Mouse (Mus musculus): Measurements from ENCODE around the gene Adgrg1. TPM values are rescaled to one million over a fixed set of nuclear protein-coding genes. Genes with fewer than 3 reads are reported as not detected.

Gene Adgrg1
- polyA plus RNA-seq, 1 experiment from 2014 or later, result 45.2 TPM

GRCm38 (mm10) chr8:94987553-94987952, 13.0 kb downstream of the Adgrg1 start:
- Histone ChIP-seq H3K4me3 (replicated peaks) (peak overlapping the region; percentile 70), H3K27me3 (no peaks in the 10 kb centered on the region), H3K36me3 (replicated peaks) (peaks cover 32% of the 10 kb centered on the region), H3K4me1 (replicated peaks) (peaks cover 98% of the 10 kb centered on the region), H3K9me3 (replicated peaks) (no peaks in the 10 kb centered on the region), H3K27ac (replicated peaks) (peak overlapping the region; percentile 94), H3K4me2 (peak overlapping the region; percentile 92), H3K9ac (peak overlapping the region; percentile 70)
- ATAC-seq (ENCODE audit: insufficient read depth), result no peak
- 14% methylated on average over 7 of the region's 7 CpGs for WGBS (ENCODE audit: insufficient replicate concordance)

GRCm38 (mm10) chr8:94988619-94989018, 14.1 kb downstream of the Adgrg1 start:
- WGBS (ENCODE audit: insufficient replicate concordance), result 35% methylated on average over 6 of the region's 6 CpGs
- Histone ChIP-seq H3K4me2 (peak overlapping the region; percentile 92), H3K4me1 (replicated peaks) (peaks cover 98% of the 10 kb centered on the region), H3K27ac (replicated peaks) (peak overlapping the region; percentile 64; the same call in 1 of the 2 replicates), H3K27me3 (no peaks in the 10 kb centered on the region), H3K9me3 (replicated peaks) (no peaks in the 10 kb centered on the region), H3K9ac (0 out of 2 replicates have a peak overlapping the region, but pooled peaks have one; percentile 9), H3K4me3 (replicated peaks) (no peak overlapping the region), H3K36me3 (replicated peaks) (peaks cover 42% of the 10 kb centered on the region)
- ATAC-seq (ENCODE audit: insufficient read depth), result no peak

- Histone ChIP-seq H3K9ac (no peak overlapping the region), H3K27ac (replicated peaks) (no peak overlapping the region), H3K27me3 (no peaks in the 10 kb centered on the region), H3K4me2 (0 out of 2 replicates have a peak overlapping the region, but pooled peaks have one; percentile 92), H3K4me1 (replicated peaks) (peaks cover 98% of the 10 kb centered on the region), H3K4me3 (replicated peaks) (no peak overlapping the region), H3K36me3 (replicated peaks) (peaks cover 52% of the 10 kb centered on the region), H3K9me3 (replicated peaks) (no peaks in the 10 kb centered on the region)
- no peak for ATAC-seq (ENCODE audit: insufficient read depth)
- 79% methylated on average over 4 of the region's 4 CpGs for WGBS (ENCODE audit: insufficient replicate concordance)
These were observed 15.2 kb downstream of the Adgrg1 start for GRCm38 (mm10) chr8:94989711-94990110.

DNA sequence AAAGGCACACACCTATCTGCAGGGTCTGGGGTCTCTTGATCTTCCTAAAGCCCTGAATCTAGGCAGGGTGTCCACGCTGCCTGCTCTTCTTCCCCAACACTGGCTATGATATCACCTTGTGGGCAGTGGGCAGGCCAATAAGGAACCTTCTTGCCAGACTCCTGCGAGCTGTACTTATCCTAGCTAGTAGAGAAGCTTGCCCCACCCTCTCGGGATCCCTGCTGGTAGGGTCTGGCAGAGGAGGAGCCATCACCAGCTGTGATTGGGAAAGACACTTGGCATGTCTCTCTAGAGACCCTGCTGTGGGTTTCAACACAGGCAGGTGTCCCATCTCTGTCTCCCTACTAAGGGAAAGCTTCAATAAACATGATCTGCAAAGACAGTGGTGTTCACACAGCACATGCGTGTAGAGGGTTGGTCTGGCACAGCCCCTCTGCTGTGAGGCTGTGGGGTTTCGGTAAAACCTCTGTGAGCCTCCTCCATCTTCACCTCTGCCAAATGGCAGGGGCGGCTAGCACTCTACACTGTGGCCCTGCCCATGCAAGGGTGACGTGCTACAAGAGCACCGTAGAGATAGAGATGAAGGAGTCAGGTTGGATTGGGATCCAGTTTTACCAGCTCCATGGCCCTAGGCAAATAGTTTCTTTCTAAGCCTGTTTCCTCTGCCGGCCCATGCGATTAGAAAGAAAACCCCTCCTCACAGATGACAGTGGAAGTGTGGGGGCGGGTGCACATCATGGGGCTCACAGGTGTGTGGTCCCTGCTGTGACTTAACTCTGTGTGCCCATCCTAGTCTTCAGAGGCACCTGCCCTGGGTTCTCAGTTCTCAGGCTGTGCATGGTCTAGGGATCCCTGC, 16.3 kb downstream of the Adgrg1 start:
- peak overlapping the region; percentile 58 for H3K27ac ChIP-seq (replicated peaks)
- H3K4me2 ChIP-seq, result peak overlapping the region; percentile 19; the same call in 1 of the 2 replicates
- no peaks in the 10 kb centered on the region for H3K9me3 ChIP-seq (replicated peaks)
- H3K9ac ChIP-seq, result peak overlapping the region; percentile 3; the same call in 1 of the 2 replicates
- H3K36me3 ChIP-seq (replicated peaks), result peaks cover 62% of the 10 kb centered on the region
- H3K4me1 ChIP-seq (replicated peaks), result peaks cover 100% of the 10 kb centered on the region
- no peak for ATAC-seq (ENCODE audit: insufficient read depth)
- no peaks in the 10 kb centered on the region for H3K27me3 ChIP-seq
- 41% methylated on average over 11 of the region's 11 CpGs for WGBS (ENCODE audit: insufficient replicate concordance)
- no peak overlapping the region for H3K4me3 ChIP-seq (replicated peaks)

DNA sequence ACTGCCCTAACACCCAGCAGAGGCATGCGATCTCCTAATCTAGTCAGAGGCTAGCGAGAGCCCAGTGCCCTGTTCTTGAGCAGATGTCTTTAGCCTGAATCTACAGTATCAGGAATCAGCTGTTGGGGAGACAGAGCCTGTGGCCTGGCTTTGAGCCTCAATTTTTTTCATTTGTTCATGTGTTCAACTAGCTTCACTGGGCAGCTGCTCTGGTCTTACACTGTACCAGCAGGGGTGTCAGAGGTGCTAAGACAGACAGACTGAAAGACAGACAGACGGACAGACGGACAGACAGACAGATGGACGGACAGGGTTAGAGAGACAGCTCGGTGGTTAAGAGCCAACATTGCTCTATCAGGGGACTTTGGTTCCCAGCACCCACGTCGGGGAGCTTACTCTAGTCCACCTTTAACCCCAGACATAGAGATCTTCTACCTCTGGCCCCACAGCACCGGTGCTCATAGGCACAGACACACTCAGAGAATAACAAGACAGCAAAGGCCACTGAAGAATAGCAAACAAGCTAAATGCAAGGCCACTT, 17.0 kb downstream of the Adgrg1 start:
- peaks cover 69% of the 10 kb centered on the region for H3K36me3 ChIP-seq (replicated peaks)
- no peak overlapping the region for H3K4me3 ChIP-seq (replicated peaks)
- H3K27ac ChIP-seq (replicated peaks), result peak overlapping the region; percentile 58
- ATAC-seq (ENCODE audit: insufficient read depth), result 0 out of 2 replicates have a peak, but pooled peaks have one; percentile 30
- H3K27me3 ChIP-seq, result no peaks in the 10 kb centered on the region
- H3K4me2 ChIP-seq, result peak overlapping the region; percentile 19
- H3K9me3 ChIP-seq (replicated peaks), result no peaks in the 10 kb centered on the region
- 43% methylated on average over 9 of the region's 9 CpGs for WGBS (ENCODE audit: insufficient replicate concordance)
- no peak overlapping the region for H3K9ac ChIP-seq
- H3K4me1 ChIP-seq (replicated peaks), result peaks cover 97% of the 10 kb centered on the region

GRCm38 (mm10) chr8:94992010-94992409, 17.5 kb downstream of the Adgrg1 start:
- Histone ChIP-seq H3K9me3 (replicated peaks) (no peaks in the 10 kb centered on the region), H3K4me1 (replicated peaks) (peaks cover 96% of the 10 kb centered on the region), H3K27me3 (no peaks in the 10 kb centered on the region), H3K9ac (no peak overlapping the region), H3K27ac (replicated peaks) (peak overlapping the region; percentile 58), H3K4me2 (peak overlapping the region; percentile 19; the same call in 1 of the 2 replicates), H3K36me3 (replicated peaks) (peaks cover 74% of the 10 kb centered on the region), H3K4me3 (replicated peaks) (no peak overlapping the region)
- ATAC-seq (ENCODE audit: insufficient read depth), result no peak
- WGBS (ENCODE audit: insufficient replicate concordance), result 48% methylated on average over 4 of the region's 4 CpGs

GRCm38 (mm10) chr8:94992534-94992933, 18.0 kb downstream of the Adgrg1 start:
- Histone ChIP-seq H3K27ac (replicated peaks) (peak overlapping the region; percentile 58), H3K4me2 (no peak overlapping the region), H3K36me3 (replicated peaks) (peaks cover 78% of the 10 kb centered on the region), H3K9ac (no peak overlapping the region; the same call in 1 of the 2 replicates), H3K4me1 (replicated peaks) (peaks cover 96% of the 10 kb centered on the region), H3K9me3 (replicated peaks) (no peaks in the 10 kb centered on the region), H3K27me3 (no peaks in the 10 kb centered on the region), H3K4me3 (replicated peaks) (no peak overlapping the region)
- ATAC-seq (ENCODE audit: insufficient read depth), result no peak
- WGBS (ENCODE audit: insufficient replicate concordance), result 55% methylated on average over 5 of the region's 5 CpGs

DNA sequence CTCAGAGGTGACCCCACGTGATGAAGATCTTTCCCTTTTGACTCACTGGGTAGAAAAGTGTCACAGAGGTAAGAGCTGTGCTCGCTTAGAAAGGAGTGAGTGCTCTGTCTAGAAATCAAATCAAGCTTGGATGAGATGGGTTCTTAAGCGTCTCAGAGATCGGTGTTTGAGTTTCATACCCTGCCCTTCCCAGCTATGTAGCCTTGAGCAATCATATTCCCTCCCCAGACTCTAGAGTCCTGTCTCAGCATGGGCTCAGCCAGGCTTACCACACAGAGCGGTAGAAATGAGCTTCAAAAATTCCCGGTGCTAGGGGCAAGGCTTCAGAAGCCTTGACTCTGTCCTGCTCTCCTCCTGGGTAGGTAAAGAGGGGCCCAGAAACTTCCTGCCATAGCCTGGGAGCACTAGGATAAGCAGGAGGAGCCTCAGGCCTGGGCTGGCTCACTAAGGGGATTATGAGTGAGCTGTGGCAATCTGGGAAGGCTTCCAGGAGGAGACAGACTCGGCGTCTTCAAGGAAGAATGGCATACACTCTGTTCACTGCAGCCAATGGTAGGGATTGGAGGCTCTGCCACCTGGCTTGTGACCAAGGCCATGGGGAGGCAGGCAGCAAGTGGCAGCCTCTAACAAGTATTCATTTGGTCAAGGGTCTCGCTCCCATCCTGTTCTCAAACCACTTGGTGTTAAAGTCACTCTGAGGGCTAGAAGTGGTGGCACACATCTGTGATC, 18.6 kb downstream of the Adgrg1 start:
- Histone ChIP-seq H3K27me3 (no peaks in the 10 kb centered on the region), H3K9ac (no peak overlapping the region), H3K27ac (replicated peaks) (peak overlapping the region; percentile 58), H3K4me1 (replicated peaks) (peaks cover 96% of the 10 kb centered on the region), H3K4me2 (no peak overlapping the region), H3K36me3 (replicated peaks) (peaks cover 81% of the 10 kb centered on the region), H3K4me3 (replicated peaks) (no peak overlapping the region), H3K9me3 (replicated peaks) (no peaks in the 10 kb centered on the region)
- ATAC-seq (ENCODE audit: insufficient read depth), result no peak
- WGBS (ENCODE audit: insufficient replicate concordance), result 61% methylated on average over 9 of the region's 9 CpGs

- no peak overlapping the region for H3K4me3 ChIP-seq (replicated peaks)
- H3K27me3 ChIP-seq, result no peaks in the 10 kb centered on the region
- H3K27ac ChIP-seq (replicated peaks), result no peak overlapping the region
- no peak overlapping the region for H3K4me2 ChIP-seq
- no peaks in the 10 kb centered on the region for H3K9me3 ChIP-seq (replicated peaks)
- 35% methylated on average over 14 of the region's 14 CpGs for WGBS (ENCODE audit: insufficient replicate concordance)
- no peak for ATAC-seq (ENCODE audit: insufficient read depth)
- peaks cover 96% of the 10 kb centered on the region for H3K4me1 ChIP-seq (replicated peaks)
- H3K9ac ChIP-seq, result no peak overlapping the region
- H3K36me3 ChIP-seq (replicated peaks), result peaks cover 79% of the 10 kb centered on the region
These were observed 19.5 kb downstream of the Adgrg1 start for GRCm38 (mm10) chr8:94994006-94994405.

GRCm38 (mm10) chr8:94994510-94994909, 20.0 kb downstream of the Adgrg1 start:
- peaks cover 75% of the 10 kb centered on the region for H3K36me3 ChIP-seq (replicated peaks)
- H3K4me2 ChIP-seq, result no peak overlapping the region
- no peak overlapping the region for H3K27ac ChIP-seq (replicated peaks)
- 63% methylated on average over 1 of the region's 1 CpGs for WGBS (ENCODE audit: insufficient replicate concordance)
- H3K9ac ChIP-seq, result no peak overlapping the region
- no peak overlapping the region for H3K4me3 ChIP-seq (replicated peaks)
- no peaks in the 10 kb centered on the region for H3K27me3 ChIP-seq
- peaks cover 96% of the 10 kb centered on the region for H3K4me1 ChIP-seq (replicated peaks)
- ATAC-seq (ENCODE audit: insufficient read depth), result no peak
- no peaks in the 10 kb centered on the region for H3K9me3 ChIP-seq (replicated peaks)
